Mouse (Mus musculus): ENCODE measurements around the gene Sclt1. TPM values are rescaled to one million over a fixed set of nuclear protein-coding genes. Genes with fewer than 3 reads are reported as not detected.
A peak's percentile ranks its signal among the peaks of the same experiment; 100 is the strongest.

Sclt1 gene
- polyA plus RNA-seq, 1 experiment from 2014 or later = 33.0 TPM

- Histone ChIP-seq H3K4me1 (replicated peaks; ENCODE audit: control insufficient read depth, insufficient read depth, low read length) (0 out of 2 replicates have a peak, but pooled peaks cover 2% of the 10 kb centered on the region), H3K9ac (ENCODE audit: low read length) (no peak overlapping the region), H3K9me3 (ENCODE audit: control insufficient read depth, low read length) (no peaks in the 10 kb centered on the region), H3K4me2 (ENCODE audit: low read depth, low read length, severe bottlenecking) (no peak overlapping the region), H3K4me3 (ENCODE audit: low read depth, low read length) (no peak overlapping the region), H3K27ac (ENCODE audit: low read depth, low read length) (no peak overlapping the region), H3K36me3 (ENCODE audit: control insufficient read depth, insufficient read depth, low read length) (no peaks in the 10 kb centered on the region; the same call in 1 of the 2 replicates), H3K27me3 (ENCODE audit: control insufficient read depth, insufficient read depth, low read length) (no peaks in the 10 kb centered on the region)
- ATAC-seq (replicated peaks; ENCODE audit: low FRiP score) (no peak), DNase-seq (ENCODE audit: low spot score) (no peak)
- WGBS = 84% methylated on average over 7 of the region's 7 CpGs
These were observed 155.4 kb downstream of the Sclt1 start for GRCm38 (mm10) chr3:41586917-41587316.

GRCm38 (mm10) chr3:41586330-41586729 lies 156.0 kb downstream of the Sclt1 start:
- WGBS = 95% methylated on average over 6 of the region's 6 CpGs
- H3K36me3 ChIP-seq (ENCODE audit: control insufficient read depth, insufficient read depth, low read length) = no peaks in the 10 kb centered on the region

GRCm38 (mm10) chr3:41585548-41585947 lies 156.8 kb downstream of the Sclt1 start:
- no peak for DNase-seq (ENCODE audit: low spot score)
- no peak overlapping the region for H3K4me2 ChIP-seq (ENCODE audit: low read depth, low read length, severe bottlenecking)
- no peak overlapping the region for H3K27ac ChIP-seq (ENCODE audit: low read depth, low read length)
- no peak for ATAC-seq (replicated peaks; ENCODE audit: low FRiP score)
- H3K9me3 ChIP-seq (ENCODE audit: control insufficient read depth, low read length) = no peaks in the 10 kb centered on the region
- no peak overlapping the region for H3K9ac ChIP-seq (ENCODE audit: low read length)
- WGBS = 84% methylated on average over 5 of the region's 5 CpGs
- H3K36me3 ChIP-seq (ENCODE audit: control insufficient read depth, insufficient read depth, low read length) = no peaks in the 10 kb centered on the region
- no peaks in the 10 kb centered on the region for H3K27me3 ChIP-seq (ENCODE audit: control insufficient read depth, insufficient read depth, low read length)
- peaks cover 2% of the 10 kb centered on the region; the same call in 1 of the 2 replicates for H3K4me1 ChIP-seq (replicated peaks; ENCODE audit: control insufficient read depth, insufficient read depth, low read length)
- H3K4me3 ChIP-seq (ENCODE audit: low read depth, low read length) = no peak overlapping the region

More at GRCm38 (mm10) chr3:41586330-41586729, 156.0 kb downstream of the Sclt1 start:
- Histone ChIP-seq H3K9ac (ENCODE audit: low read length) (no peak overlapping the region), H3K4me3 (ENCODE audit: low read depth, low read length) (no peak overlapping the region), H3K9me3 (ENCODE audit: control insufficient read depth, low read length) (no peaks in the 10 kb centered on the region), H3K4me2 (ENCODE audit: low read depth, low read length, severe bottlenecking) (no peak overlapping the region), H3K4me1 (replicated peaks; ENCODE audit: control insufficient read depth, insufficient read depth, low read length) (0 out of 2 replicates have a peak, but pooled peaks cover 2% of the 10 kb centered on the region), H3K27me3 (ENCODE audit: control insufficient read depth, insufficient read depth, low read length) (no peaks in the 10 kb centered on the region), H3K27ac (ENCODE audit: low read depth, low read length) (no peak overlapping the region)
- no peak for ATAC-seq (replicated peaks; ENCODE audit: low FRiP score)
- DNase-seq (ENCODE audit: low spot score) = no peak

GRCm38 (mm10) chr3:41583621-41584020 lies 158.7 kb downstream of the Sclt1 start:
- Histone ChIP-seq H3K4me2 (ENCODE audit: low read depth, low read length, severe bottlenecking) (no peak overlapping the region), H3K27ac (ENCODE audit: low read depth, low read length) (no peak overlapping the region), H3K36me3 (ENCODE audit: control insufficient read depth, insufficient read depth, low read length) (no peaks in the 10 kb centered on the region), H3K4me3 (ENCODE audit: low read depth, low read length) (no peak overlapping the region), H3K27me3 (ENCODE audit: control insufficient read depth, insufficient read depth, low read length) (no peaks in the 10 kb centered on the region), H3K4me1 (replicated peaks; ENCODE audit: control insufficient read depth, insufficient read depth, low read length) (peaks cover 14% of the 10 kb centered on the region; the same call in 1 of the 2 replicates), H3K9me3 (ENCODE audit: control insufficient read depth, low read length) (no peaks in the 10 kb centered on the region), H3K9ac (ENCODE audit: low read length) (no peak overlapping the region)
- 84% methylated on average over 4 of the region's 4 CpGs for WGBS
- ATAC-seq (replicated peaks; ENCODE audit: low FRiP score) (no peak), DNase-seq (ENCODE audit: low spot score) (no peak)

GRCm38 (mm10) chr3:41583092-41583491 lies 159.2 kb downstream of the Sclt1 start:
- Histone ChIP-seq H3K36me3 (ENCODE audit: control insufficient read depth, insufficient read depth, low read length) (no peaks in the 10 kb centered on the region), H3K4me2 (ENCODE audit: low read depth, low read length, severe bottlenecking) (no peak overlapping the region), H3K4me3 (ENCODE audit: low read depth, low read length) (no peak overlapping the region), H3K27ac (ENCODE audit: low read depth, low read length) (no peak overlapping the region), H3K9ac (ENCODE audit: low read length) (no peak overlapping the region), H3K4me1 (replicated peaks; ENCODE audit: control insufficient read depth, insufficient read depth, low read length) (peaks cover 14% of the 10 kb centered on the region; the same call in 1 of the 2 replicates), H3K27me3 (ENCODE audit: control insufficient read depth, insufficient read depth, low read length) (no peaks in the 10 kb centered on the region), H3K9me3 (ENCODE audit: control insufficient read depth, low read length) (no peaks in the 10 kb centered on the region)
- 93% methylated on average over 14 of the region's 14 CpGs for WGBS
- no peak for DNase-seq (ENCODE audit: low spot score)
- ATAC-seq (replicated peaks; ENCODE audit: low FRiP score) = no peak

- DNase-seq (ENCODE audit: low spot score) = no peak
- Histone ChIP-seq H3K9ac (ENCODE audit: low read length) (no peak overlapping the region), H3K4me3 (ENCODE audit: low read depth, low read length) (no peak overlapping the region), H3K4me2 (ENCODE audit: low read depth, low read length, severe bottlenecking) (no peak overlapping the region), H3K4me1 (replicated peaks; ENCODE audit: control insufficient read depth, insufficient read depth, low read length) (peaks cover 14% of the 10 kb centered on the region; the same call in 1 of the 2 replicates), H3K36me3 (ENCODE audit: control insufficient read depth, insufficient read depth, low read length) (no peaks in the 10 kb centered on the region), H3K27me3 (ENCODE audit: control insufficient read depth, insufficient read depth, low read length) (no peaks in the 10 kb centered on the region), H3K27ac (ENCODE audit: low read depth, low read length) (no peak overlapping the region), H3K9me3 (ENCODE audit: control insufficient read depth, low read length) (no peaks in the 10 kb centered on the region)
- 84% methylated on average over 7 of the region's 7 CpGs for WGBS
- ATAC-seq (replicated peaks; ENCODE audit: low FRiP score) = no peak
These were observed 160.1 kb downstream of the Sclt1 start for GRCm38 (mm10) chr3:41582256-41582655.

GRCm38 (mm10) chr3:41581436-41581835 lies 160.9 kb downstream of the Sclt1 start:
- ATAC-seq (replicated peaks; ENCODE audit: low FRiP score) (no peak), DNase-seq (ENCODE audit: low spot score) (no peak)
- no peaks in the 10 kb centered on the region for H3K9me3 ChIP-seq (ENCODE audit: control insufficient read depth, low read length)
- H3K27me3 ChIP-seq (ENCODE audit: control insufficient read depth, insufficient read depth, low read length) = no peaks in the 10 kb centered on the region
- H3K9ac ChIP-seq (ENCODE audit: low read length) = no peak overlapping the region
- 65% methylated on average over 8 of the region's 8 CpGs for WGBS
- no peak overlapping the region for H3K27ac ChIP-seq (ENCODE audit: low read depth, low read length)
- no peak overlapping the region for H3K4me3 ChIP-seq (ENCODE audit: low read depth, low read length)
- no peaks in the 10 kb centered on the region for H3K36me3 ChIP-seq (ENCODE audit: control insufficient read depth, insufficient read depth, low read length)
- H3K4me1 ChIP-seq (replicated peaks; ENCODE audit: control insufficient read depth, insufficient read depth, low read length) = peaks cover 14% of the 10 kb centered on the region; the same call in 1 of the 2 replicates
- H3K4me2 ChIP-seq (ENCODE audit: low read depth, low read length, severe bottlenecking) = no peak overlapping the region

GRCm38 (mm10) chr3:41580401-41581323 lies 161.7 kb downstream of the Sclt1 start:
- 0 out of 2 replicates have a peak overlapping the region, but pooled peaks have one; percentile 12 for H3K27ac ChIP-seq (ENCODE audit: low read depth, low read length)
- no peaks in the 10 kb centered on the region for H3K36me3 ChIP-seq (ENCODE audit: control insufficient read depth, insufficient read depth, low read length)
- peak; percentile 43; the same call in 1 of the 2 replicates for ATAC-seq (replicated peaks; ENCODE audit: low FRiP score)
- 30% methylated on average over 14 of the region's 14 CpGs for WGBS
- no peaks in the 10 kb centered on the region for H3K9me3 ChIP-seq (ENCODE audit: control insufficient read depth, low read length)
- peaks cover 14% of the 10 kb centered on the region; the same call in 1 of the 2 replicates for H3K4me1 ChIP-seq (replicated peaks; ENCODE audit: control insufficient read depth, insufficient read depth, low read length)
- DNase-seq (ENCODE audit: low spot score) = no peak
- no peak overlapping the region for H3K4me3 ChIP-seq (ENCODE audit: low read depth, low read length)
- H3K4me2 ChIP-seq (ENCODE audit: low read depth, low read length, severe bottlenecking) = no peak overlapping the region
- no peak overlapping the region for H3K9ac ChIP-seq (ENCODE audit: low read length)
- H3K27me3 ChIP-seq (ENCODE audit: control insufficient read depth, insufficient read depth, low read length) = no peaks in the 10 kb centered on the region

Measured in forebrain, embryonic 11.5 days (tissue).